8 mouse cellular contexts compared by ENCODE assay signal in genomic region chr11:62731311-62732021, GRCm38 (mm10). TPM values are rescaled to one million over a fixed set of nuclear protein-coding genes. Genes with fewer than 3 reads are reported as not detected.
DNase-seq lines count a peak whose midpoint lies in the region; ATAC-seq and TF ChIP-seq lines count a peak whose summit lies in the region.

TSS of gene Zfp287 (minus strand) at chr11:62731905.

- peak within 1 kb of the TSS; percentile 97 for H3K27ac ChIP-seq in hindbrain, embryonic 10.5 days
- peak within 1 kb of the TSS; percentile 54 for H3K27ac ChIP-seq in lung, embryonic 15.5 days
- no peak within 1 kb of the TSS for H3K27ac ChIP-seq in thymus, adult 2 months (ENCODE audit: control insufficient read depth, insufficient read depth, low read length)

- peak within 1 kb of the TSS; percentile 86 for H3K4me3 ChIP-seq in E14TG2a.4 (replicated peaks; ENCODE audit: low read length)
- H3K4me3 ChIP-seq in hindbrain, embryonic 10.5 days = peak within 1 kb of the TSS; percentile 81
- peak within 1 kb of the TSS; percentile 65 for H3K4me3 ChIP-seq in lung, embryonic 15.5 days
- peak within 1 kb of the TSS; percentile 76 for H3K4me3 ChIP-seq in thymus, adult 2 months (ENCODE audit: control insufficient read depth, insufficient read depth, low read length)

- H3K9me3 ChIP-seq in E14TG2a.4 (ENCODE audit: low read length) = no peaks in the 10 kb centered on the region
- H3K9me3 ChIP-seq in hindbrain, embryonic 10.5 days = no peaks in the 10 kb centered on the region
- no peaks in the 10 kb centered on the region for H3K9me3 ChIP-seq in lung, embryonic 15.5 days

- H3K9ac ChIP-seq in lung, embryonic 15.5 days = peak within 1 kb of the TSS; percentile 49

- peaks cover 4% of the 10 kb centered on the region for H3K4me1 ChIP-seq in E14TG2a.4 (replicated peaks; ENCODE audit: low read depth, low read length)
- peaks cover 21% of the 10 kb centered on the region for H3K4me1 ChIP-seq in hindbrain, embryonic 10.5 days (replicated peaks)
- peaks cover 10% of the 10 kb centered on the region; the same call in 1 of the 2 replicates for H3K4me1 ChIP-seq in lung, embryonic 15.5 days
- 0 out of 2 replicates have a peak, but pooled peaks cover 2% of the 10 kb centered on the region for H3K4me1 ChIP-seq in thymus, adult 2 months (replicated peaks; ENCODE audit: control insufficient read depth, insufficient read depth, low read length)

- DNase-seq in cerebellum, adult 18-20 months = peak; percentile 95 to 96
- peak; percentile 95 for DNase-seq in hindbrain, embryonic 10.5 days (ENCODE audit: low spot score)
- DNase-seq in layer of hippocampus, adult 9-10 months (ENCODE audit: low spot score) = peak; percentile 84
- DNase-seq in ovary, adult 18-20 months (ENCODE audit: low spot score) = peak; percentile 78
- peak; percentile 78 for DNase-seq in thymus, adult 2 months

- TF ChIP-seq POLR2A in thymus, adult 2 months (IDR thresholded peaks at IDR 0.05; ENCODE audit: control insufficient read depth, extremely low read depth, insufficient read depth, low read length, poor library complexity) = 0 out of 2 replicates have a peak, but pooled peaks have one; percentile 27

- peaks cover 45% of the 10 kb centered on the region for H3K27me3 ChIP-seq in E14TG2a.4 (ENCODE audit: insufficient read depth, low read length)
- no peaks in the 10 kb centered on the region for H3K27me3 ChIP-seq in hindbrain, embryonic 10.5 days (ENCODE audit: insufficient read depth, poor library complexity, severe bottlenecking)
- no peaks in the 10 kb centered on the region for H3K27me3 ChIP-seq in lung, embryonic 15.5 days
- H3K27me3 ChIP-seq in thymus, adult 2 months (ENCODE audit: control insufficient read depth, insufficient read depth, low read length) = no peaks in the 10 kb centered on the region

- peak within 1 kb of the TSS; percentile 93 for H3K4me2 ChIP-seq in lung, embryonic 15.5 days

- H3K36me3 ChIP-seq in E14TG2a.4 (ENCODE audit: insufficient read depth, low read length) = no peaks in the 10 kb centered on the region
- H3K36me3 ChIP-seq in hindbrain, embryonic 10.5 days = peaks cover 22% of the 10 kb centered on the region
- H3K36me3 ChIP-seq in lung, embryonic 15.5 days = 0 out of 2 replicates have a peak, but pooled peaks cover 7% of the 10 kb centered on the region
- no peaks in the 10 kb centered on the region for H3K36me3 ChIP-seq in thymus, adult 2 months (ENCODE audit: control insufficient read depth, insufficient read depth, low read length)

- ATAC-seq in frontal cortex, adult (ENCODE audit: low TSS enrichment) = peak; percentile 99
- peak; percentile 93 for ATAC-seq in lung, embryonic 15.5 days (ENCODE audit: borderline replicate concordance, extremely low read depth, low FRiP score, low TSS enrichment)

- no peak for TF ChIP-seq CTCF in E14TG2a.4 (conservative IDR thresholded peaks at IDR 0.05; ENCODE audit: low read length)
- TF ChIP-seq CTCF in thymus, adult 2 months (IDR thresholded peaks at IDR 0.05; ENCODE audit: borderline replicate concordance, control insufficient read depth, extremely low read depth, insufficient read depth, low read length, poor library complexity) = no peak; the same call in 1 of the 2 replicates

- WGBS in hindbrain, embryonic 10.5 days = under 1% methylated on average over 48 of the region's 48 CpGs
- under 1% methylated on average over 48 of the region's 48 CpGs for WGBS in lung, embryonic 15.5 days
- 2% methylated on average over 48 of the region's 48 CpGs for WGBS in thymus, adult 2 months

RNA-seq across cellular contexts. Expression of gene Zfp287, which starts in this region (rescaled TPM):
- 13.4 and 13.9 TPM in 2 replicates for polyA plus RNA-seq in hindbrain, embryonic 10.5 days (2016; fragmentation: Nextera tagmentation; extraction: Ambion mirVana)
- polyA plus RNA-seq in lung, embryonic 15.5 days (2015; fragmentation: Nextera tagmentation; extraction: Ambion mirVana) = 5.8 and 6.6 TPM in 2 replicates
- 1.9 and 2.0 TPM in 2 replicates for polyA plus RNA-seq in thymus, adult 2 months (2012; rRNA removed)
